Mouse (Mus musculus) thymus, adult 2 months (tissue): ENCODE results near the gene Il1rl2.
"Not testable (repeated sequence)": the region's sequence is repeated elsewhere in the genome, so short reads cannot be mapped to it uniquely, and the experiment has no call there.

Experiments
- CTCF ChIP-seq: fragments of 200-500 bp; IDR thresholded peaks from 2 replicates; pipeline ENCODE4 v1.5.1; 2012; ENCODE audit warnings: mild to moderate bottlenecking, control low read depth, low read length, moderate library complexity, borderline replicate concordance; ENCODE audit not compliant: control insufficient read depth, poor library complexity, insufficient read depth; ENCODE audit errors: extremely low read depth
- POLR2A ChIP-seq: fragments of 200-500 bp; IDR thresholded peaks from 2 replicates; pipeline ENCODE4 v1.6.1; 2012; ENCODE audit warnings: mild to moderate bottlenecking, low read length, control low read depth, moderate library complexity; ENCODE audit not compliant: control insufficient read depth, poor library complexity, insufficient read depth; ENCODE audit errors: extremely low read depth

GRCm38 (mm10) chr1:40304321-40304720, 20.1 kb upstream of the Il1rl2 start:
- TF ChIP-seq POLR2A, CTCF: not testable (repeated sequence)
